Mouse (Mus musculus): ENCODE measurements around the gene Adk. TPM values are rescaled to one million over a fixed set of nuclear protein-coding genes. Genes with fewer than 3 reads are reported as not detected.
"Not testable (repeated sequence)": the region's sequence is repeated elsewhere in the genome, so short reads cannot be mapped to it uniquely, and the experiment has no call there.

Gene Adk
- polyA plus RNA-seq, 1 experiment from 2014 or later: 197 TPM

DNA sequence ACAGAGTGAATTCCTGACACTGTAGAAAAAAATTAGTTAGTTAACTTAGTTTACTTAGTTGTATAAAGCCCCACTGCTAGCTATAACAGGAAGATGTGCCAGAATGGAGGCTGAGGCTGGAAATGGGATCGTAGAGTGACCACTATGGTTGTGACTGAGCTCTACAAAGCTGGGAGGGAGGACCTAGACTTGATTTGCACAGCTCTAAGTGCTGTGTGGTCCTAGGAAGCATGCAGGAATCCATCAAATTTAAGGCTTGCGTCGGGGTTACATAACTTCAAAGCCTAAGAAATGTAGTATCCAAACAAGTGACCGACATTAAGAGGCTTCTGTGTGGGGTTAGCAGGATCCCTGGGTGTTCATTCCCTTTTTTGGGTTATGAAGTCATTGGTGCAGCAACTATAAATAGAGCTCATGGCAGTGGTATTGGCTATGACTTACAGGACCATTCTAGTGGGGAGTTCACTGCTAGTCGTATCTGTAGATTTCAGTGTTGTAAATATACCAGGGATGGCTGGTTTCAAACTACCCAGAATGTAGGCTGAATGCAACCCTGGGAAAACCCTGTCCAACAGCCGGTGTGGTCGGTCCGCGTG lies 410.8 kb downstream of the Adk start:
- H3K9me3 ChIP-seq (replicated peaks): no peaks in the 10 kb centered on the region
- H3K4me3 ChIP-seq (replicated peaks): no peak overlapping the region
- ATAC-seq (ENCODE audit: insufficient read depth): no peak
- H3K4me2 ChIP-seq: no peak overlapping the region
- no peaks in the 10 kb centered on the region; the same call in 1 of the 2 replicates for H3K4me1 ChIP-seq (replicated peaks)
- H3K27me3 ChIP-seq: no peaks in the 10 kb centered on the region
- H3K9ac ChIP-seq: no peak overlapping the region
- no peak overlapping the region for H3K27ac ChIP-seq (replicated peaks)
- WGBS (ENCODE audit: insufficient replicate concordance): 74% methylated on average over 9 of the region's 9 CpGs
- no peaks in the 10 kb centered on the region for H3K36me3 ChIP-seq (replicated peaks)

- WGBS (ENCODE audit: insufficient replicate concordance): 60% methylated on average over 5 of the region's 5 CpGs
- no peaks in the 10 kb centered on the region for H3K36me3 ChIP-seq (replicated peaks)
- no peak overlapping the region for H3K4me2 ChIP-seq
- no peaks in the 10 kb centered on the region for H3K9me3 ChIP-seq (replicated peaks)
- no peaks in the 10 kb centered on the region for H3K27me3 ChIP-seq
- no peak for ATAC-seq (ENCODE audit: insufficient read depth)
- H3K4me1 ChIP-seq (replicated peaks): no peaks in the 10 kb centered on the region
- H3K4me3 ChIP-seq (replicated peaks): no peak overlapping the region
- no peak overlapping the region for H3K9ac ChIP-seq
- no peak overlapping the region for H3K27ac ChIP-seq (replicated peaks)
These were observed 418.0 kb downstream of the Adk start for GRCm38 (mm10) chr14:21470386-21470785.

GRCm38 (mm10) chr14:21471975-21472374 lies 419.6 kb downstream of the Adk start:
- no peak for ATAC-seq (ENCODE audit: insufficient read depth)
- no peaks in the 10 kb centered on the region for H3K4me1 ChIP-seq (replicated peaks)
- 68% methylated on average over 2 of the region's 2 CpGs for WGBS (ENCODE audit: insufficient replicate concordance)
- H3K4me2 ChIP-seq: no peak overlapping the region
- no peaks in the 10 kb centered on the region for H3K9me3 ChIP-seq (replicated peaks)
- no peak overlapping the region for H3K27ac ChIP-seq (replicated peaks)
- H3K36me3 ChIP-seq (replicated peaks): no peaks in the 10 kb centered on the region
- no peak overlapping the region for H3K4me3 ChIP-seq (replicated peaks)
- H3K27me3 ChIP-seq: no peaks in the 10 kb centered on the region
- H3K9ac ChIP-seq: no peak overlapping the region

- H3K4me2 ChIP-seq; H3K4me1 ChIP-seq (replicated peaks); H3K36me3 ChIP-seq (replicated peaks); H3K9ac ChIP-seq; H3K9me3 ChIP-seq (replicated peaks); H3K27me3 ChIP-seq; ATAC-seq (ENCODE audit: insufficient read depth); H3K4me3 ChIP-seq (replicated peaks); H3K27ac ChIP-seq (replicated peaks): not testable (repeated sequence)
- WGBS (ENCODE audit: insufficient replicate concordance): 66% methylated on average over 4 of the region's 4 CpGs
These were observed 422.3 kb downstream of the Adk start for GRCm38 (mm10) chr14:21474593-21475132.

- no peaks in the 10 kb centered on the region for H3K4me1 ChIP-seq (replicated peaks)
- no peak overlapping the region for H3K4me2 ChIP-seq
- no peak overlapping the region for H3K4me3 ChIP-seq (replicated peaks)
- H3K9me3 ChIP-seq (replicated peaks): no peaks in the 10 kb centered on the region
- no peak for ATAC-seq (ENCODE audit: insufficient read depth)
- no peaks in the 10 kb centered on the region for H3K36me3 ChIP-seq (replicated peaks)
- no peak overlapping the region for H3K27ac ChIP-seq (replicated peaks)
- WGBS (ENCODE audit: insufficient replicate concordance): 55% methylated on average over 2 of the region's 2 CpGs
- no peak overlapping the region for H3K9ac ChIP-seq
- H3K27me3 ChIP-seq: no peaks in the 10 kb centered on the region
These were observed 424.8 kb downstream of the Adk start for GRCm38 (mm10) chr14:21477181-21477580.

DNA sequence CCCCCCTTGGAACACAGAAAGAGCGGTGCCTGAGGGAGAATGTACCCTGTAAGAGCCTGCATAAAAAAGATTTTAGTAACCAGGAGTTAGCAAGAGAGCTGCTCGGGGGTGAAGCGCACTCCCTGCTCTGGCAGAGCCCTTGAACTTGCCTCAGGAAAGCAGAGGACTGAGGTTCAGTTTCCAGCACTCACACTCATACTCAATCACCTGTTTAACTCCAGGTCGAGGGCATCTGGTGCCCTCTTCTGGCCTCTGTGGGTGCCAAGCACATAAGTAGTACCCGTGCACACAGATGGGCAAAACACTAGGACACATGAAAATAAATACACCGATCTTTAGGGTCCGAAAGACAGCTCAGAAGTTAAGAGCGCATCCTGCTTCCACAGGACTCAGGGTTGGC lies 427.2 kb downstream of the Adk start:
- Histone ChIP-seq H3K4me3 (replicated peaks) (no peak overlapping the region), H3K9me3 (replicated peaks) (no peaks in the 10 kb centered on the region), H3K27me3 (no peaks in the 10 kb centered on the region), H3K9ac (no peak overlapping the region), H3K27ac (replicated peaks) (no peak overlapping the region), H3K4me1 (replicated peaks) (no peaks in the 10 kb centered on the region), H3K36me3 (replicated peaks) (no peaks in the 10 kb centered on the region), H3K4me2 (no peak overlapping the region)
- ATAC-seq (ENCODE audit: insufficient read depth): no peak
- 68% methylated on average over 8 of the region's 8 CpGs for WGBS (ENCODE audit: insufficient replicate concordance)

GRCm38 (mm10) chr14:21480191-21480590 lies 427.8 kb downstream of the Adk start:
- Histone ChIP-seq H3K36me3 (replicated peaks) (no peaks in the 10 kb centered on the region), H3K4me1 (replicated peaks) (no peaks in the 10 kb centered on the region), H3K4me3 (replicated peaks) (no peak overlapping the region), H3K4me2 (no peak overlapping the region), H3K9me3 (replicated peaks) (no peaks in the 10 kb centered on the region), H3K27me3 (no peaks in the 10 kb centered on the region), H3K27ac (replicated peaks) (no peak overlapping the region), H3K9ac (no peak overlapping the region)
- no peak for ATAC-seq (ENCODE audit: insufficient read depth)
- 79% methylated on average over 5 of the region's 5 CpGs for WGBS (ENCODE audit: insufficient replicate concordance)

DNA sequence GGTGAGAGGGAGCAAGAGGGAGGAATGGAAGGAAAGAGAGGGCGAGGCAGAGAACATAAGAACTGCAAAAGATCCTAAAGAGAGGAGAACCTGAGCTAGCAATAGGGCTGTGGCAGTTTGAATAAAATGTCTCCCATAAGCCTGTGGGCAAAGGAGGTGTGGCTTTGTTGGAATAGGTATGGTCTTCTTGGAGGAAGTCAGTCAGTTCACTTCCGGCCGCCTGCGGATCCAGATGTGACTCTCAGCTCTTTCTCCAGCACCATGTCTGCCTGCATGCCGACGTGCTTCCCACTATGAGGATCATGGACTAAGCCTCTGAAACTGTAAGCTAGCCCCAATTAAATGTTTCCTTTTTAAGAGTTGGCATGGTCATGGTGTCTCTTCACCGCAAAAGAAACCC lies 428.9 kb downstream of the Adk start, which contains the start of gene Kat6b:
TSS of gene Kat6b (plus strand) at position 204 of the 400 bp plus-strand sequence.
- H3K4me1 ChIP-seq (replicated peaks): no peaks in the 10 kb centered on the region
- WGBS (ENCODE audit: insufficient replicate concordance): 79% methylated on average over 7 of the region's 7 CpGs
- H3K4me3 ChIP-seq (replicated peaks): no peak within 1 kb of the TSS
- H3K27me3 ChIP-seq: no peaks in the 10 kb centered on the region
- H3K4me2 ChIP-seq: no peak within 1 kb of the TSS
- no peak within 1 kb of the TSS for H3K27ac ChIP-seq (replicated peaks)
- no peak for ATAC-seq (ENCODE audit: insufficient read depth)
- no peaks in the 10 kb centered on the region for H3K9me3 ChIP-seq (replicated peaks)
- H3K36me3 ChIP-seq (replicated peaks): no peaks in the 10 kb centered on the region
- H3K9ac ChIP-seq: no peak within 1 kb of the TSS

DNA sequence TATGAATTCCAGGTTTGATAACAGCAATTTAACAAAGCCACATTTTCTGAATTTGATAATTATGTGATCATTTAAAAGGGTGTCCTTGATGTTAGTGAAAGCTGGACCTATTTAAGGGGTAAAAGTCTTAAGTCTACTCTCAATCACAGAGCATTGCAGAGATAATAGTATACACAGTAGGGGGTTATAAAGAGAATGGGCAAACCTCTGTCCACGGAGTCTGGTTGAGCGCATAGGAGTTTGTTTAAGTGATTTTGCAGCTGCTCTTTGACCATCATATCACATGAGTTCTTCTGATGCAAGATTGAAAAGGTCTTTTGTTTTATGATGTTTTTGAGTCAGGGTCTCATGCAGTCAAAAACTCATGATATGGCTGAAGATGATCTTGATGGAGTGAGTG lies 431.8 kb downstream of the Adk start:
- Histone ChIP-seq H3K4me3 (replicated peaks) (no peak overlapping the region), H3K4me2 (no peak overlapping the region), H3K27ac (replicated peaks) (no peak overlapping the region), H3K27me3 (no peaks in the 10 kb centered on the region), H3K9ac (no peak overlapping the region), H3K4me1 (replicated peaks) (no peaks in the 10 kb centered on the region), H3K9me3 (replicated peaks) (no peaks in the 10 kb centered on the region), H3K36me3 (replicated peaks) (no peaks in the 10 kb centered on the region)
- no peak for ATAC-seq (ENCODE audit: insufficient read depth)
- WGBS (ENCODE audit: insufficient replicate concordance): 61% methylated on average over 2 of the region's 2 CpGs

DNA sequence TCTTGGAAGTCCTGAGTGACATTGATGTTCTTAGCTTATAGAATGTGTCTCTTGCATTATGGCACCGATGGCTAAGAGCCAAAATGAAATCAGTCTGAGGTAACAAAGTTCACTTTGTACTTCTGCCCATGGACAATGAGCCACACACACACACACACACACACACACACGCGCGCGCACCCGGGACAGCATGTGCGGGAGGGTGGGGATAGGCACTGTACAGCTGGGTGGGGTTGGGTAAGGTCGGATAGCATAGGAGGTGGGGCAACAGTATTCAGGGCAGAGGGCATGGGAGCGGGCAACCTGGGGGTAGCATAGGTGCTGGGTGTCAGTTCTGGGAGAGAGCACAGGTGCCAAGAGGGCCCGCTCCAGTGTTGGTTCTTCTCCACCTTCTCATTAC lies 432.3 kb downstream of the Adk start:
- H3K9me3 ChIP-seq (replicated peaks): no peaks in the 10 kb centered on the region
- WGBS (ENCODE audit: insufficient replicate concordance): 82% methylated on average over 10 of the region's 10 CpGs
- no peaks in the 10 kb centered on the region for H3K27me3 ChIP-seq
- no peak overlapping the region for H3K9ac ChIP-seq
- no peak overlapping the region for H3K4me2 ChIP-seq
- no peak overlapping the region for H3K27ac ChIP-seq (replicated peaks)
- no peaks in the 10 kb centered on the region for H3K36me3 ChIP-seq (replicated peaks)
- ATAC-seq (ENCODE audit: insufficient read depth): no peak
- no peak overlapping the region for H3K4me3 ChIP-seq (replicated peaks)
- H3K4me1 ChIP-seq (replicated peaks): no peaks in the 10 kb centered on the region

DNA sequence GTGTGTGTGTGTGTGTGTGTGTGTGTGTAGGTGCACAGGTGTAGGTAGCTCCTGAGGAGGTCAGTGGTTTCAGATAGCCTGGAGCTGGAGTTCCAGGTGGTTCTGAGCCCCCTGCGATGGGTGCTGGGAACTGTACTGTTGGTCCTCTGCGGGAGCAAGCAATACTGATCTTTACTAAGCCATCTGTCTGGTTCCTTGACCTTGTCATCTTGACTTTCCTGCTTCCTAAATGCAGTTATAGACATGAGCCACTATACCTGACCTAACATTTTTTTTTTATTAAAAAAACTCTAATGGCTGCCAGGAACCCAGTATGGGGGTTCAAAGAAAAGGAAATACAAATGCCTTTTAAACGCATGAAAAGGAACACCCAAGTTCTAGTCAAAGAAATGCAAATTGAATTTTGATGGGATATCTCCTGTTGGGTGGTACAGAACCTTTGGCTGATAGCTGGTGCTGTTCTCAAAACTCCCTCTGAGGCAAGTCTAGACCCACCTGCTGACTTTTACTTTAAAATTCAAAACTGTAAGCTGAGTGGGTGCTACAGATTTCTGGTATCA lies 433.7 kb downstream of the Adk start:
- Histone ChIP-seq H3K36me3 (replicated peaks) (no peaks in the 10 kb centered on the region), H3K4me1 (replicated peaks) (no peaks in the 10 kb centered on the region)

GRCm38 (mm10) chr14:21487135-21487534 lies 434.8 kb downstream of the Adk start:
- not testable (repeated sequence) for H3K4me2 ChIP-seq; H3K4me1 ChIP-seq (replicated peaks); H3K27ac ChIP-seq (replicated peaks); ATAC-seq (ENCODE audit: insufficient read depth); H3K36me3 ChIP-seq (replicated peaks); H3K4me3 ChIP-seq (replicated peaks); H3K9me3 ChIP-seq (replicated peaks); H3K27me3 ChIP-seq; H3K9ac ChIP-seq
- WGBS (ENCODE audit: insufficient replicate concordance): 70% methylated on average over 2 of the region's 2 CpGs

More for the DNA sequence above, 433.7 kb downstream of the Adk start:
- Histone ChIP-seq H3K9me3 (replicated peaks) (no peaks in the 10 kb centered on the region), H3K27ac (replicated peaks) (no peak overlapping the region), H3K9ac (no peak overlapping the region), H3K4me2 (no peak overlapping the region), H3K4me3 (replicated peaks) (no peak overlapping the region), H3K27me3 (no peaks in the 10 kb centered on the region)
- ATAC-seq (ENCODE audit: insufficient read depth): no peak
- 76% methylated on average over 3 of the region's 3 CpGs for WGBS (ENCODE audit: insufficient replicate concordance)
